Mouse (Mus musculus): ENCODE results near the gene Dnph1.

GRCm38 (mm10) chr17:46525579-46526307, 29.2 kb downstream of the Dnph1 start:
- TF ChIP-seq CTCF (IDR thresholded peaks at IDR 0.05; ENCODE audit: low read depth) (peak; percentile 96), EP300 (IDR thresholded peaks at IDR 0.05; ENCODE audit: low read depth) (no peak)

All from heart, postnatal 0 days (tissue).